Mouse (Mus musculus) hindbrain, postnatal 0 days (tissue): ENCODE data around the gene Gas2. TPM values are rescaled to one million over a fixed set of nuclear protein-coding genes. Genes with fewer than 3 reads are reported as not detected.

Experiments used
- ATAC-seq: fragments of 200-750 bp; cut with Nextera tagmentation; 2 replicates; pipeline ENCODE4 v1.8.0; 2017; ENCODE audit warnings: mild to moderate bottlenecking, moderate TSS enrichment, moderate library complexity
- DNase-seq: peaks from one replicate; pipeline ENCODE4 v3.0.0-alpha.2; 2015; ENCODE audit warnings: low spot score
- H3K27ac ChIP-seq: fragments of 300-500 bp; sonication (generic); 2 replicates; pipeline ENCODE4 v1.5.1; 2014; ENCODE audit warnings: mild to moderate bottlenecking
- H3K27me3 ChIP-seq: fragments of 300-500 bp; sonication (generic); 2 replicates; pipeline ENCODE4 v1.6.1; 2014; ENCODE audit warnings: low read length, mixed read lengths; ENCODE audit not compliant: insufficient read depth
- H3K36me3 ChIP-seq: fragments of 300-500 bp; sonication (generic); 2 replicates; pipeline ENCODE4 v1.6.1; 2014; ENCODE audit warnings: low read length, mixed read lengths; ENCODE audit not compliant: insufficient read depth
- H3K4me1 ChIP-seq: fragments of 300-500 bp; sonication (generic); 2 replicates; pipeline ENCODE4 v1.6.1; 2014; ENCODE audit warnings: antibody characterized with exemption, low read length, mixed read lengths; ENCODE audit not compliant: insufficient read depth
- H3K4me2 ChIP-seq: fragments of 300-500 bp; sonication (generic); 2 replicates; pipeline ENCODE4 v1.6.1; 2014; ENCODE audit warnings: low read depth, mild to moderate bottlenecking, low read length, moderate library complexity, mixed read lengths
- H3K4me3 ChIP-seq: fragments of 300-500 bp; sonication (generic); 2 replicates; pipeline ENCODE4 v1.5.1; 2014; ENCODE audit warnings: low read length
- H3K9ac ChIP-seq: fragments of 300-500 bp; sonication (generic); replicated peaks from 2 replicates; pipeline ENCODE4 v1.6.1; 2014; ENCODE audit warnings: mild to moderate bottlenecking, low read length, moderate library complexity, mixed read lengths
- H3K9me3 ChIP-seq: fragments of 300-500 bp; sonication (generic); 2 replicates; pipeline ENCODE4 v1.6.1; 2016; ENCODE audit warnings: low read length, mixed read lengths
- CTCF ChIP-seq: IDR thresholded peaks from 2 replicates; pipeline ENCODE4 v1.5.1; 2016; ENCODE audit warnings: antibody characterized with exemption, control low read depth, low read depth
- WGBS: fragments of 180-500 bp; shearing (Covaris S2); extraction: QIAGEN DNeasy Blood & Tissue Kit; methylation state at CpG from one replicate; pipeline ENCODE4 v1.1.7; 2014; 5-methylcytosine and 5-hydroxymethylcytosine counted together
- polyA plus RNA-seq: library from polyadenylated mRNA; unstranded; fragments of >200 nt; fragmentation: Nextera tagmentation; extraction: Ambion mirVana; gene quantifications from 2 replicates; pipeline ENCODE4 v1.2.1, GENCODE M21; 2015
- total RNA-seq: library from RNA; depleted of rRNA; stranded (reverse); fragments of >200 nt; gene quantifications from 2 replicates; pipeline ENCODE4 v1.2.3, GENCODE M21; 2014; rRNA removed

Gene Gas2
- total RNA-seq (11.9 and 27.4 TPM in 2 replicates), polyA plus RNA-seq (13.4 and 13.9 TPM in 2 replicates)

- Histone ChIP-seq H3K4me1 (peaks cover 10% of the 10 kb centered on the region), H3K4me2 (peak within 1 kb of the TSS; percentile 87), H3K27ac (peak within 1 kb of the TSS; percentile 99), H3K36me3 (no peaks in the 10 kb centered on the region), H3K9me3 (no peaks in the 10 kb centered on the region), H3K27me3 (no peaks in the 10 kb centered on the region), H3K4me3 (peak within 1 kb of the TSS; percentile 75), H3K9ac (peak within 1 kb of the TSS; percentile 81)
- TF ChIP-seq CTCF, result no peak
- ATAC-seq (peak; percentile 90), DNase-seq (peak; percentile 96)
- WGBS, result 4% methylated on average over 81 of the region's 105 CpGs
These were observed at the start of gene Gas2 for GRCm38 (mm10) chr7:51861250-51862096. Gene Gas2 (plus strand): TSS chr7:51862015.

- ATAC-seq (peak; percentile 90), DNase-seq (peak; percentile 80)
- no peaks in the 10 kb centered on the region for H3K27me3 ChIP-seq
- no peak overlapping the region for H3K4me2 ChIP-seq
- no peak overlapping the region for H3K4me3 ChIP-seq
- H3K36me3 ChIP-seq, result no peaks in the 10 kb centered on the region
- no peaks in the 10 kb centered on the region for H3K9me3 ChIP-seq
- no peaks in the 10 kb centered on the region for H3K4me1 ChIP-seq
- no peak overlapping the region for H3K9ac ChIP-seq
- peak; percentile 61 for TF ChIP-seq CTCF
- 40% methylated on average over 4 of the region's 4 CpGs for WGBS
- no peak overlapping the region; the same call in 1 of the 2 replicates for H3K27ac ChIP-seq
These were observed 46.1 kb upstream of the Gas2 start for GRCm38 (mm10) chr7:51815473-51816282.

GRCm38 (mm10) chr7:51816283-51816839 lies 45.5 kb upstream of the Gas2 start:
- no peaks in the 10 kb centered on the region for H3K36me3 ChIP-seq
- no peaks in the 10 kb centered on the region for H3K27me3 ChIP-seq
- no peak overlapping the region for H3K9ac ChIP-seq
- DNase-seq, result no peak
- H3K4me2 ChIP-seq, result no peak overlapping the region
- H3K9me3 ChIP-seq, result no peaks in the 10 kb centered on the region
- peak; percentile 24; the same call in 1 of the 2 replicates for ATAC-seq
- no peak overlapping the region for H3K4me3 ChIP-seq
- TF ChIP-seq CTCF, result no peak
- 68% methylated on average over 3 of the region's 3 CpGs for WGBS
- H3K4me1 ChIP-seq, result peaks cover 2% of the 10 kb centered on the region; the same call in 1 of the 2 replicates
- H3K27ac ChIP-seq, result no peak overlapping the region

GRCm38 (mm10) chr7:51818251-51818974 lies 43.4 kb upstream of the Gas2 start:
- no peak for ATAC-seq
- 73% methylated on average over 3 of the region's 3 CpGs for WGBS
- Histone ChIP-seq H3K4me2 (no peak overlapping the region), H3K27me3 (no peaks in the 10 kb centered on the region), H3K4me1 (peaks cover 3% of the 10 kb centered on the region; the same call in 1 of the 2 replicates), H3K4me3 (no peak overlapping the region), H3K9ac (no peak overlapping the region), H3K36me3 (no peaks in the 10 kb centered on the region), H3K9me3 (no peaks in the 10 kb centered on the region), H3K27ac (no peak overlapping the region)
- DNase-seq, result no peak
- TF ChIP-seq CTCF, result no peak

- H3K27me3 ChIP-seq, result no peaks in the 10 kb centered on the region
- H3K4me3 ChIP-seq, result no peak overlapping the region
- H3K27ac ChIP-seq, result no peak overlapping the region
- no peak overlapping the region for H3K9ac ChIP-seq
- WGBS, result 56% methylated on average over 1 of the region's 1 CpGs
- H3K4me1 ChIP-seq, result peaks cover 3% of the 10 kb centered on the region; the same call in 1 of the 2 replicates
- no peak overlapping the region for H3K4me2 ChIP-seq
- DNase-seq, result peak; percentile 26
- no peak for TF ChIP-seq CTCF
- no peaks in the 10 kb centered on the region for H3K36me3 ChIP-seq
- no peaks in the 10 kb centered on the region for H3K9me3 ChIP-seq
- no peak for ATAC-seq
These were observed 41.9 kb upstream of the Gas2 start for GRCm38 (mm10) chr7:51819891-51820290.

- DNase-seq (peak; percentile 56), ATAC-seq (no peak)
- no peak overlapping the region for H3K27ac ChIP-seq
- no peaks in the 10 kb centered on the region for H3K27me3 ChIP-seq
- peaks cover 3% of the 10 kb centered on the region; the same call in 1 of the 2 replicates for H3K4me1 ChIP-seq
- no peaks in the 10 kb centered on the region for H3K9me3 ChIP-seq
- no peaks in the 10 kb centered on the region for H3K36me3 ChIP-seq
- H3K9ac ChIP-seq, result no peak overlapping the region
- 43% methylated on average over 2 of the region's 2 CpGs for WGBS
- TF ChIP-seq CTCF, result no peak
- no peak overlapping the region for H3K4me2 ChIP-seq
- H3K4me3 ChIP-seq, result no peak overlapping the region
These were observed 40.3 kb upstream of the Gas2 start for GRCm38 (mm10) chr7:51821467-51821866.
